Mouse (Mus musculus) hindlimb bud, embryonic 11.5 days (tissue): ENCODE measurements at regions not wholly inside any gene's neighbourhood (a gene's known extent, or its start where the extent isn't known, plus 50 kb on each side); places are given as distances from the start of the nearest gene placed in this dataset.

Experiments used
- DNase-seq: peaks from one replicate; pipeline ENCODE4 v3.0.0-alpha.2; 2012; ENCODE audit warnings: low read depth, low spot score; ENCODE audit errors: extremely low spot score

DNA sequence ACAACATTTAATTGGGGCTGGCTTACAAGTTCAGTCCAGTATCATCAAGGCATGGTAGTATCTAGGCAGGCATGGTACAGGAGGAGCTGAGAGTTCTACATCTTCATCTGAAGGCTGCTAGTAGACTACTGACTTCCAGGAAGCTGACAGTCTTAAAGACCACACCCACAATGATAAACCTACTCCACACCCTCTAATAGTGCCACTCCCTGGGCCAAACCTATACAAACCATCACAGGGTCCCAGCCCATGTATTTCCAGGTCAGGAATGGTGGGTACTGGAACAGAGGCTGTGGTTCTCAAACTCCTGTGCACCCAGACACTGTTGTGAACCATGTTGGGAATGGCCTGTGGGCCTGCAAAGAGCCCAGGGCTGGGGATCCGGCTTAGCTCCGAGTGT is 55.2 kb upstream of the Eif4g2 start:
- no peak for DNase-seq

DNA sequence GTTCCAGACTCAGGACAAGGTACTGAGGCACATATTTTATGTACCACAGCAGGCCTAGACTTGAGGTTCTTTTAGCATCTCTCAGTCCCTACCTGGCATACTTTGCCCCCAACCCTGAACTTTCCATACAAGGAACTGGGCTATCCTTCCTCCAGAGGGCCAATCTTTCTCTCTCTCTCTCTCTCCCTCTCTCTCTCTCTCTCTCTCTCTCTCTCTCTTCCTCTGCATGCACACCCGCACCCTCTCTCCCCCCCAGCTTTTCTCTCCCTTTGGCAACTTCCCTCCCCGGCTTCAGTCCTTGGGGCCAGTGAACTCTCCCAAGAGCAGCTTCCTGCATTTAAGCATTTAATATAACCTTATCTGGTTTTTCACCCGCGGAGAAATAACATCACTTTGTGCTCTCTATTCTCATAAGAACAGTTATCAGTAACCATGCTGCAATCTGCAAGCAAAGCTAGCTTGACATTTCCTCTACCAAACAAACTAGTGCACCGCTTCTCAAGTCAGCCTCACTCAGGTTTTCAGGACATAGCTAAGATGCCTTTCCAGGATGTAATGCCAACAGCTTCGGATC is 53.3 kb upstream of the Eif4g2 start:
- no peak for DNase-seq

DNA sequence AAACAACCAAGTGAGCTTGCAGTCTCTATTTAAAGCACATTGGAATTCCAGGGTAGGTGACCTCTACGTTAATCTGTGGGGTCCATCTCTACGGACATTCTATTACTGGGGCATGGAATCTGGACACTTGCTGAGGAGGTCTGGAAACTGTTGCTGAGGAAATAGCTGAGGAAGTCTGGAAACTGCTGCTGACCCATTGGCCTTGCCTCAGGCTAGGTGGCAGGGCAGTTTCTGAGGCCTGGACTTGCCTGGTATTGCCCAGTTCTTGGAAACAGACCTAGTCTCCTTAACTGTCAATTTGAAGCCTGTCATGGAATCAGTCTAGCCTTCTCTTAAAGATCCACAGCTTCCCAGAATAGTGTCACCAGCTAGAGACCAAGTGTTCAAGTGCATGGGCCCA is 51.7 kb upstream of the Eif4g2 start:
- no peak for DNase-seq
